In genomic region chr2:36567022-36567421, GRCm38 (mm10) we compare ENCODE assay signal across 26 mouse cellular contexts. TPM values are rescaled to one million over a fixed set of nuclear protein-coding genes. Genes with fewer than 3 reads are reported as not detected.
"Had no signal": no experiment of that assay in that cellular context is flagged by ENCODE, and none has a peak within 500 bp of the region (broad histone marks: within the 10 kb centered on the region; RNA-seq: fewer than 3 reads in every experiment).

No protein-coding gene starts in this region.

- DNase-seq: liver, embryonic 13.5 days; liver, postnatal 0 days; lung, postnatal 36 days; right cerebral cortex, postnatal 25 days; right cerebral cortex, postnatal 4 days; spleen, adult 18-20 months; thymus, adult 18-20 months; thymus, postnatal 14 days; thymus, postnatal 36 days had no signal

- ATAC-seq: liver, postnatal 0 days; midbrain, embryonic 13.5 days; midbrain, embryonic 15.5 days had no signal

- H3K9me3 ChIP-seq: liver, embryonic 13.5 days; liver, embryonic 15.5 days; lung, embryonic 15.5 days; midbrain, embryonic 15.5 days had no signal

- H3K4me1 ChIP-seq: liver, embryonic 13.5 days; liver, embryonic 15.5 days; lung, embryonic 15.5 days; megakaryocyte, embryonic 14.5 days; midbrain, embryonic 13.5 days; midbrain, embryonic 15.5 days; neural tube, embryonic 12.5 days had no signal

- H3K27me3 ChIP-seq: liver, embryonic 13.5 days; liver, embryonic 15.5 days; lung, embryonic 15.5 days; megakaryocyte, embryonic 14.5 days; midbrain, embryonic 13.5 days; midbrain, embryonic 15.5 days; neural tube, embryonic 12.5 days had no signal

- H3K4me3 ChIP-seq: liver, embryonic 13.5 days; liver, embryonic 15.5 days; lung, embryonic 15.5 days; megakaryocyte, embryonic 14.5 days; midbrain, embryonic 13.5 days; midbrain, embryonic 15.5 days; neural tube, embryonic 12.5 days had no signal

- H3K36me3 ChIP-seq: liver, embryonic 13.5 days; liver, embryonic 15.5 days; lung, embryonic 15.5 days; midbrain, embryonic 13.5 days; midbrain, embryonic 15.5 days; neural tube, embryonic 12.5 days had no signal

- H3K27ac ChIP-seq: liver, embryonic 13.5 days; liver, embryonic 15.5 days; lung, embryonic 15.5 days; macrophage; midbrain, embryonic 13.5 days; midbrain, embryonic 15.5 days; neural tube, embryonic 12.5 days had no signal

- H3K4me2 ChIP-seq: liver, embryonic 11.5 days; liver, embryonic 13.5 days; liver, embryonic 15.5 days; lung, embryonic 15.5 days; midbrain, embryonic 11.5 days; midbrain, embryonic 13.5 days; midbrain, embryonic 15.5 days; neural tube, embryonic 12.5 days had no signal

- H3K9ac ChIP-seq: liver, embryonic 13.5 days; liver, embryonic 15.5 days; liver, postnatal 0 days; lung, embryonic 15.5 days; midbrain, embryonic 13.5 days; midbrain, embryonic 15.5 days; neural tube, embryonic 12.5 days had no signal

RNA-seq across cellular contexts. Expression of gene Olfr344, which starts 0.6 kb away (rescaled TPM):
- total RNA-seq: megakaryocyte progenitor cell, adult 5-6 weeks; midbrain, postnatal 0 days; monocyte, adult 5-6 weeks had no signal
- polyA plus RNA-seq: liver, embryonic 11.5 days; liver, embryonic 13.5 days; liver, embryonic 15.5 days; liver, postnatal 0 days; lung, embryonic 15.5 days; macrophage; midbrain, embryonic 11.5 days; midbrain, embryonic 13.5 days; midbrain, embryonic 15.5 days; midbrain, postnatal 0 days; neural tube, embryonic 12.5 days; neural tube, embryonic 14.5 days; small intestine, adult 2 months; stomach, embryonic 14.5 days; stomach, embryonic 16.5 days; thymus, postnatal 0 days had no signal

RNA-seq across cellular contexts. Expression of gene Olfr342, which starts 42.2 kb away (rescaled TPM):
- total RNA-seq: megakaryocyte progenitor cell, adult 5-6 weeks; midbrain, postnatal 0 days; monocyte, adult 5-6 weeks had no signal
- polyA plus RNA-seq: liver, embryonic 11.5 days; liver, embryonic 13.5 days; liver, embryonic 15.5 days; liver, postnatal 0 days; lung, embryonic 15.5 days; macrophage; midbrain, embryonic 11.5 days; midbrain, embryonic 13.5 days; midbrain, embryonic 15.5 days; midbrain, postnatal 0 days; neural tube, embryonic 12.5 days; neural tube, embryonic 14.5 days; small intestine, adult 2 months; stomach, embryonic 14.5 days; stomach, embryonic 16.5 days; thymus, postnatal 0 days had no signal
